Mouse (Mus musculus): Measurements from ENCODE around the gene Hoxb3.

DNA sequence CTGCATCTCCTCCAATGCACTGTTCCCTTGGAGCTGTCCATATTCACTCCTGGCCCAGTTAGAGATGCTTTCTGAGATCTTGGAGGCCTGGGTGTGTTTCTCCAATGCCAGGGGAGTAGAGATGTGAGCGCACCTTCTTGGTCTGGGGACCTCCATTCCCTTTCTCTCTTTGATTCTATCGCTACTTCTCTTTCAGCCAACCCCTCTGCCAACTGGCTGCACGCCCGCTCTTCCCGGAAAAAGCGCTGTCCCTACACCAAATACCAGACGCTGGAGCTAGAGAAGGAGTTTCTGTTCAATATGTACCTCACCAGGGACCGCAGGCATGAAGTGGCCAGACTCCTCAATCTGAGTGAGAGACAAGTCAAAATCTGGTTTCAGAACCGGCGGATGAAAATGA is 48.7 kb upstream of the Hoxb3 start:
- TF ChIP-seq CTCF (IDR thresholded peaks at IDR 0.05; ENCODE audit: low read depth) (no peak), EP300 (IDR thresholded peaks at IDR 0.05; ENCODE audit: low read depth) (no peak)
